Mouse (Mus musculus): ENCODE results near the gene Kcnj15. TPM values are rescaled to one million over a fixed set of nuclear protein-coding genes. Genes with fewer than 3 reads are reported as not detected.
A peak's percentile ranks its signal among the peaks of the same experiment; 100 is the strongest.

The Kcnj15 gene
- polyA plus RNA-seq, 1 experiment from 2014 or later = 0.26 TPM

- H3K4me3 ChIP-seq (ENCODE audit: low read length) = no peak overlapping the region
- 64% methylated on average over 12 of the region's 12 CpGs for WGBS
- H3K36me3 ChIP-seq (ENCODE audit: control insufficient read depth, insufficient read depth, low read length) = no peaks in the 10 kb centered on the region
- no peak for ATAC-seq
- no peak overlapping the region for H3K27ac ChIP-seq (ENCODE audit: low read length)
- no peaks in the 10 kb centered on the region for H3K27me3 ChIP-seq (replicated peaks; ENCODE audit: control insufficient read depth, insufficient read depth, low read length)
- no peak overlapping the region for H3K9ac ChIP-seq (ENCODE audit: low read depth, low read length)
- no peaks in the 10 kb centered on the region for H3K9me3 ChIP-seq (ENCODE audit: control insufficient read depth, low read length)
- no peak overlapping the region for H3K4me2 ChIP-seq (ENCODE audit: low read depth, low read length)
- no peaks in the 10 kb centered on the region for H3K4me1 ChIP-seq (ENCODE audit: control insufficient read depth, insufficient read depth, low read length)
These were observed 26.8 kb downstream of the Kcnj15 start for GRCm38 (mm10) chr16:95284085-95284727.

GRCm38 (mm10) chr16:95285043-95285442 is 27.7 kb downstream of the Kcnj15 start:
- 80% methylated on average over 4 of the region's 4 CpGs for WGBS
- Histone ChIP-seq H3K27ac (ENCODE audit: low read length) (no peak overlapping the region), H3K4me1 (ENCODE audit: control insufficient read depth, insufficient read depth, low read length) (no peaks in the 10 kb centered on the region), H3K9me3 (ENCODE audit: control insufficient read depth, low read length) (no peaks in the 10 kb centered on the region), H3K27me3 (replicated peaks; ENCODE audit: control insufficient read depth, insufficient read depth, low read length) (no peaks in the 10 kb centered on the region), H3K9ac (ENCODE audit: low read depth, low read length) (no peak overlapping the region), H3K4me3 (ENCODE audit: low read length) (no peak overlapping the region), H3K36me3 (ENCODE audit: control insufficient read depth, insufficient read depth, low read length) (no peaks in the 10 kb centered on the region), H3K4me2 (ENCODE audit: low read depth, low read length) (no peak overlapping the region)
- ATAC-seq = no peak

GRCm38 (mm10) chr16:95285767-95286166 is 28.4 kb downstream of the Kcnj15 start:
- Histone ChIP-seq H3K4me2 (ENCODE audit: low read depth, low read length) (no peak overlapping the region), H3K9ac (ENCODE audit: low read depth, low read length) (no peak overlapping the region), H3K4me3 (ENCODE audit: low read length) (no peak overlapping the region), H3K36me3 (ENCODE audit: control insufficient read depth, insufficient read depth, low read length) (no peaks in the 10 kb centered on the region), H3K4me1 (ENCODE audit: control insufficient read depth, insufficient read depth, low read length) (no peaks in the 10 kb centered on the region), H3K27ac (ENCODE audit: low read length) (no peak overlapping the region), H3K9me3 (ENCODE audit: control insufficient read depth, low read length) (no peaks in the 10 kb centered on the region), H3K27me3 (replicated peaks; ENCODE audit: control insufficient read depth, insufficient read depth, low read length) (no peaks in the 10 kb centered on the region)
- 80% methylated on average over 4 of the region's 4 CpGs for WGBS
- ATAC-seq = no peak

GRCm38 (mm10) chr16:95287656-95288055 is 30.3 kb downstream of the Kcnj15 start:
- Histone ChIP-seq H3K27me3 (replicated peaks; ENCODE audit: control insufficient read depth, insufficient read depth, low read length) (no peaks in the 10 kb centered on the region), H3K4me2 (ENCODE audit: low read depth, low read length) (no peak overlapping the region), H3K27ac (ENCODE audit: low read length) (no peak overlapping the region), H3K9me3 (ENCODE audit: control insufficient read depth, low read length) (no peaks in the 10 kb centered on the region), H3K9ac (ENCODE audit: low read depth, low read length) (no peak overlapping the region), H3K4me3 (ENCODE audit: low read length) (no peak overlapping the region), H3K36me3 (ENCODE audit: control insufficient read depth, insufficient read depth, low read length) (no peaks in the 10 kb centered on the region), H3K4me1 (ENCODE audit: control insufficient read depth, insufficient read depth, low read length) (0 out of 2 replicates have a peak, but pooled peaks cover 2% of the 10 kb centered on the region)
- 88% methylated on average over 2 of the region's 2 CpGs for WGBS
- ATAC-seq = no peak

GRCm38 (mm10) chr16:95289375-95289774 is 32.0 kb downstream of the Kcnj15 start:
- H3K4me2 ChIP-seq (ENCODE audit: low read depth, low read length) = no peak overlapping the region
- H3K4me1 ChIP-seq (ENCODE audit: control insufficient read depth, insufficient read depth, low read length) = 0 out of 2 replicates have a peak, but pooled peaks cover 2% of the 10 kb centered on the region
- no peaks in the 10 kb centered on the region for H3K36me3 ChIP-seq (ENCODE audit: control insufficient read depth, insufficient read depth, low read length)
- WGBS = 66% methylated on average over 3 of the region's 3 CpGs
- ATAC-seq = no peak
- no peak overlapping the region for H3K4me3 ChIP-seq (ENCODE audit: low read length)
- no peak overlapping the region for H3K9ac ChIP-seq (ENCODE audit: low read depth, low read length)
- no peaks in the 10 kb centered on the region for H3K27me3 ChIP-seq (replicated peaks; ENCODE audit: control insufficient read depth, insufficient read depth, low read length)
- H3K9me3 ChIP-seq (ENCODE audit: control insufficient read depth, low read length) = no peaks in the 10 kb centered on the region
- H3K27ac ChIP-seq (ENCODE audit: low read length) = no peak overlapping the region

GRCm38 (mm10) chr16:95291450-95292101 is 34.2 kb downstream of the Kcnj15 start:
- no peak overlapping the region for H3K4me2 ChIP-seq (ENCODE audit: low read depth, low read length)
- H3K4me3 ChIP-seq (ENCODE audit: low read length) = no peak overlapping the region
- H3K4me1 ChIP-seq (ENCODE audit: control insufficient read depth, insufficient read depth, low read length) = 0 out of 2 replicates have a peak, but pooled peaks cover 2% of the 10 kb centered on the region
- H3K36me3 ChIP-seq (ENCODE audit: control insufficient read depth, insufficient read depth, low read length) = no peaks in the 10 kb centered on the region
- 58% methylated on average over 10 of the region's 10 CpGs for whole genome bisulfite sequencing
- peak; percentile 44; the same call in 1 of the 2 replicates for ATAC-seq
- no peaks in the 10 kb centered on the region for H3K27me3 ChIP-seq (replicated peaks; ENCODE audit: control insufficient read depth, insufficient read depth, low read length)
- no peaks in the 10 kb centered on the region for H3K9me3 ChIP-seq (ENCODE audit: control insufficient read depth, low read length)
- no peak overlapping the region for H3K9ac ChIP-seq (ENCODE audit: low read depth, low read length)
- peak overlapping the region; percentile 59; the same call in 1 of the 2 replicates for H3K27ac ChIP-seq (ENCODE audit: low read length)

- ATAC-seq = no peak
- Histone ChIP-seq H3K4me1 (ENCODE audit: control insufficient read depth, insufficient read depth, low read length) (0 out of 2 replicates have a peak, but pooled peaks cover 5% of the 10 kb centered on the region), H3K27ac (ENCODE audit: low read length) (no peak overlapping the region), H3K9me3 (ENCODE audit: control insufficient read depth, low read length) (no peaks in the 10 kb centered on the region), H3K4me2 (ENCODE audit: low read depth, low read length) (no peak overlapping the region), H3K4me3 (ENCODE audit: low read length) (no peak overlapping the region), H3K27me3 (replicated peaks; ENCODE audit: control insufficient read depth, insufficient read depth, low read length) (no peaks in the 10 kb centered on the region), H3K36me3 (ENCODE audit: control insufficient read depth, insufficient read depth, low read length) (no peaks in the 10 kb centered on the region), H3K9ac (ENCODE audit: low read depth, low read length) (no peak overlapping the region)
- WGBS = 66% methylated on average over 14 of the region's 14 CpGs
These were observed 35.6 kb downstream of the Kcnj15 start for GRCm38 (mm10) chr16:95292843-95293505.

GRCm38 (mm10) chr16:95297651-95298050 is 40.3 kb downstream of the Kcnj15 start:
- 57% methylated on average over 3 of the region's 3 CpGs for WGBS
- Histone ChIP-seq H3K27ac (ENCODE audit: low read length) (no peak overlapping the region), H3K4me1 (ENCODE audit: control insufficient read depth, insufficient read depth, low read length) (0 out of 2 replicates have a peak, but pooled peaks cover 3% of the 10 kb centered on the region), H3K9ac (ENCODE audit: low read depth, low read length) (no peak overlapping the region), H3K9me3 (ENCODE audit: control insufficient read depth, low read length) (no peaks in the 10 kb centered on the region), H3K36me3 (ENCODE audit: control insufficient read depth, insufficient read depth, low read length) (no peaks in the 10 kb centered on the region), H3K27me3 (replicated peaks; ENCODE audit: control insufficient read depth, insufficient read depth, low read length) (no peaks in the 10 kb centered on the region), H3K4me3 (ENCODE audit: low read length) (no peak overlapping the region), H3K4me2 (ENCODE audit: low read depth, low read length) (no peak overlapping the region)
- ATAC-seq = no peak

GRCm38 (mm10) chr16:95301667-95302066 is 44.3 kb downstream of the Kcnj15 start:
- Histone ChIP-seq H3K4me2 (ENCODE audit: low read depth, low read length) (no peak overlapping the region), H3K27me3 (replicated peaks; ENCODE audit: control insufficient read depth, insufficient read depth, low read length) (no peaks in the 10 kb centered on the region), H3K36me3 (ENCODE audit: control insufficient read depth, insufficient read depth, low read length) (no peaks in the 10 kb centered on the region), H3K9ac (ENCODE audit: low read depth, low read length) (no peak overlapping the region), H3K27ac (ENCODE audit: low read length) (no peak overlapping the region), H3K4me1 (ENCODE audit: control insufficient read depth, insufficient read depth, low read length) (0 out of 2 replicates have a peak, but pooled peaks cover 3% of the 10 kb centered on the region), H3K4me3 (ENCODE audit: low read length) (no peak overlapping the region), H3K9me3 (ENCODE audit: control insufficient read depth, low read length) (no peaks in the 10 kb centered on the region)
- peak; percentile 78 for ATAC-seq
- 83% methylated on average over 3 of the region's 3 CpGs for WGBS
